Mouse (Mus musculus) left cerebral cortex, adult 2 months (tissue): Measurements from ENCODE around the gene Rpgrip1. TPM values are rescaled to one million over a fixed set of nuclear protein-coding genes. Genes with fewer than 3 reads are reported as not detected.

Source experiments
- DNase-seq, 2 experiments: peaks; one replicate each; pipeline ENCODE4 v3.0.0; 2021 to 2022; ENCODE audit warnings: low spot score in 2 of 2, mixed read lengths in 1 of 2; ENCODE audit errors: extremely low spot score in 1 of 2
- H3K27ac ChIP-seq: fragments of 200-600 bp; 2 replicates; pipeline ENCODE4 v1.8.1; 2022
- H3K4me3 ChIP-seq: fragments of 200-600 bp; 2 replicates; pipeline ENCODE4 v1.8.1; 2022
- CTCF ChIP-seq: fragments of 200-600 bp; IDR thresholded peaks from 2 replicates; pipeline ENCODE4 v1.8.1; 2022; ENCODE audit warnings: antibody characterized with exemption, mild to moderate bottlenecking, moderate library complexity
- intact Hi-C: fragments of 180-260 bp; cut with DNase I; formaldehyde crosslinking; loops from one replicate; pipeline ENCODE4 v1.15.1; 2025
- total RNA-seq, 2 experiments: library from RNA; stranded (reverse); gene quantifications; 2 replicates each; pipeline ENCODE4 v1.2.3; 2021

Gene Rpgrip1
- total RNA-seq, 2 experiments from 2014 or later, result 1.5 to 1.8 TPM

DNA sequence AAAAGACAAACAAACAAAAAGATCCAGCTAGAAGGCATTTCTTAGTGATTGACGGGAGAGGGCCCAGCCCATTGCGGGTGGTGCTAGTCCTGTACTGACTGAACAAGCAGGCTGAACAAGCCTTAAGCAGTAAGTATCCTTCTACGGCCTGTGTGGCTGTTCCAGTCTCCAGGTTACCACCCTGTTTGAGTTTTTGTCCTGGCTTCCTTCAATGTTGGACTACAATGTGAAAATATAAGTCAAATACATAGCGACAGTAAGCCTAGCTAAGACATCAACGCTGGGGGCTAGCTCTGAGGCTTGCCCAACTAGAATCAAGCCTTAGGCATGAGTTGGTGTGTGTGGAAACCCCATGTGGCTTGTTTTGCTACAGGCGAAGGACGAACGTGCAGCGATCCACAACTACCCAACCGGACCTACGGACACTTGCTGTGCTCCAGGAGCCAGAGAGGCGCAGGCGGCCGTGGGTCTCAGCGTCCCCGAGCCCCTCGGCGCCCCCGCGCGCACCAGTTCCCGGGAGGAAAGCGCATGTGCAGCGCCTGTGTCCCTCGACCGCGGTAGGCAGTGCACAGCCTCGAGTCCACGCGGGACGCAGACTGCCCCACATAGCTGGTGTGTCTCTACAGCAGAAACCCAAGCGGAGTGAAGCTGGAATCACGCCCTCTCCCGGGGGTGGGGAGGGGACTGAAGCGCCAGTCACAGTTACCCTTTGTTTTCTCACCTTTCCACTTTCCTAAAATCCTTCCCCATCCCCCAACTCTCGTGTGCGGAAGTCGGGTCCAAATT, 8.5 kb downstream of the Rpgrip1 start:
- no peak; the same call in 1 of the 2 replicates for TF ChIP-seq CTCF
- DNase-seq, result peak; percentile 23 to 37
- peak overlapping the region; percentile 58 for H3K4me3 ChIP-seq
- intact Hi-C loops, result no loop called here
- peak overlapping the region; percentile 20; the same call in 1 of the 2 replicates for H3K27ac ChIP-seq

DNA sequence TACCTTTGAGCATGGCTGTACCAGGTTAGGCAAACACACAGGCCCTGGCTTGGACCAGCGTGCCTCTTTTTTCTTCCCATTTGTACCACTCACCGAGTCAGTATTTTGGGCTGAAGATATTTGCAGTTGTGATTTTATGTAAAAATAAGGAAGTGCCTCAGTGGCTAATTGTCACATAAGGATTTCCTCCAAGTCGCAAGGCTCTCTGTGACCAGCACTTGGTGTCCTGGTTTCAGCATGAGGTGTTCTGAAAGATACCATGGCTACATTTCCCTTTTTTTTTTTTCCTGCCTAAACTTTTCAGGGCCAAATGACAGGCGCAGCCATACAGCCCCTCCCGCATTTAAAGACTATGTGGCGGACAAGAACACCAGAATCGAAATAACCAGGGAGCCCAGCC, 9.7 kb downstream of the Rpgrip1 start:
- no peak for TF ChIP-seq CTCF
- H3K27ac ChIP-seq, result no peak overlapping the region
- no peak overlapping the region for H3K4me3 ChIP-seq
- DNase-seq, result no peak
- intact Hi-C loops, result loop anchor here (10.0 kb wide), 1 partner anchor 215 kb away; no protein-coding TSS in a partner anchor

DNA sequence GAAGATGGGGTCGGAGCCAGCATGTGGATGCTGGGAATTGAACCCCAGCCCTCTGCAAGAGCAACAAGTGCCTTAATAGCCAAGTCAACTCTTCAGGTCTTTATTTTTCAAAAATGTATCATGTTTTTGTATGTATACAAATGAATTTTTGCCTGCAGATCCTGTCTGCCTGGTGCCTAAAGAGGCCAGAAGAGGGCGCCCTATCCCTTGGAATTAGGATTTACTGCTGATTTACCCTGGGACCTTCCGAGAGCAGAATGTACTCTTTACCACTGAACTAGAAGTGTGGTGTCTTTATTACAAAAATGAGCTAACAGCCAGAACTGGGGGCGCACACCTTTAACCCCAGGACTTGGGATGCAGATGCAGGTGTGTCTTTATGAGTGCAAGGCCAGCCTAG, 13.4 kb downstream of the Rpgrip1 start:
- Histone ChIP-seq H3K27ac (no peak overlapping the region), H3K4me3 (no peak overlapping the region)
- TF ChIP-seq CTCF, result peak; percentile 85
- DNase-seq, result peak; percentile 51 to 72
- intact Hi-C loops, result loop anchor here (10.0 kb wide), 1 partner anchor 211 kb away; no protein-coding TSS in a partner anchor

- intact Hi-C loops, result loop anchor here (5.0 to 10.0 kb wide), 2 partner anchors 210 to 453 kb away; no protein-coding TSS in a partner anchor
- Histone ChIP-seq H3K27ac (no peak overlapping the region), H3K4me3 (no peak overlapping the region)
- TF ChIP-seq CTCF, result no peak
- DNase-seq, result no peak
These were observed 14.1 kb downstream of the Rpgrip1 start for GRCm38 (mm10) chr14:52124636-52125035.

DNA sequence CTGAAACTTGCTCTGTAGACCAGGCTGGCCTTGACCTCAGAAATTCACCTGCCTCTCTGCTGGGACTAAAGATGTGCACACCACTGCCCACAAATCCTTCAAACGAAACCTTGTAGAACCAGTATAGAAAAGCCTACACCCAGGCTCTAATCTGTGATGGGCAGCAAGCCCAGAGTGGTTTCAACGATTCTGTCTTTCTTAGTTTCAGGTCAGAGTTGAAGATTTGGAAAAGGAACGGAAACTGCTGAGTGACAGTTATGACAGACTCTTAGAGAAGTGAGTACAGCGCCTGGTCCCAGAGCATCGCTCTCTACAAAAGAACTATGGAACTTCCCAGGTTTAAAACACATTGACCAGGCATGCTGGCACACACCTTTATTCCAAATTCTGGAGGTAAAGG, 23.1 kb downstream of the Rpgrip1 start:
- H3K4me3 ChIP-seq, result no peak overlapping the region
- no peak for DNase-seq
- no peak for TF ChIP-seq CTCF
- intact Hi-C loops, result no loop called here
- H3K27ac ChIP-seq, result no peak overlapping the region

- DNase-seq, result no peak
- intact Hi-C loops, result no loop called here
- no peak overlapping the region for H3K4me3 ChIP-seq
- H3K27ac ChIP-seq, result no peak overlapping the region
- no peak for TF ChIP-seq CTCF
These were observed 30.3 kb downstream of the Rpgrip1 start for GRCm38 (mm10) chr14:52140577-52141444.

GRCm38 (mm10) chr14:52141445-52142127, 31.1 kb downstream of the Rpgrip1 start:
- H3K27ac ChIP-seq, result no peak overlapping the region
- intact Hi-C loops, result no loop called here
- no peak for DNase-seq
- no peak overlapping the region for H3K4me3 ChIP-seq
- TF ChIP-seq CTCF, result no peak

- no peak overlapping the region for H3K4me3 ChIP-seq
- intact Hi-C loops, result no loop called here
- no peak for DNase-seq
- no peak overlapping the region for H3K27ac ChIP-seq
- TF ChIP-seq CTCF, result no peak
These were observed 33.7 kb downstream of the Rpgrip1 start for GRCm38 (mm10) chr14:52144165-52144564.

DNA sequence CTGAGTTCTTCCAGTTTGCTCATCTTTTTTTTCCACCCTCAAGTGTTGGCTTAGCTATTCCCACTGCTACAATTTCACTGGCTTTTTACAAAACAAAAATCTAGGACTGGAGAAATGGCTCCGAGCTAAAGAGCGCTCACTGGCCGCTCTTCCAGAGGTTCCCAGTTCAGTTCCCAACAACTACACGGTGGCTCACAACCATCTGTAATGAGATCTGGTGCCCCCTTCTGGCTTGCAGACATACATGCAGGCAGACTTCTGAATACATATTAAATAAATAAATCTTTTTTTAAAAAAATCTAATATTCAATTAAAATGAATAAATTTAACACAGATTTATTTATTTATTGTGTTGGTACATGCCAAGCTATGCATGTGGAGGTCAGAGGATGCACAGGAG, 36.0 kb downstream of the Rpgrip1 start:
- peak; percentile 56 for TF ChIP-seq CTCF
- DNase-seq, result no peak
- Histone ChIP-seq H3K4me3 (no peak overlapping the region), H3K27ac (no peak overlapping the region)
- intact Hi-C loops, result no loop called here

GRCm38 (mm10) chr14:52149888-52150287, 39.4 kb downstream of the Rpgrip1 start:
- Histone ChIP-seq H3K4me3 (no peak overlapping the region), H3K27ac (no peak overlapping the region)
- TF ChIP-seq CTCF, result no peak
- no peak for DNase-seq
- intact Hi-C loops, result no loop called here

DNA sequence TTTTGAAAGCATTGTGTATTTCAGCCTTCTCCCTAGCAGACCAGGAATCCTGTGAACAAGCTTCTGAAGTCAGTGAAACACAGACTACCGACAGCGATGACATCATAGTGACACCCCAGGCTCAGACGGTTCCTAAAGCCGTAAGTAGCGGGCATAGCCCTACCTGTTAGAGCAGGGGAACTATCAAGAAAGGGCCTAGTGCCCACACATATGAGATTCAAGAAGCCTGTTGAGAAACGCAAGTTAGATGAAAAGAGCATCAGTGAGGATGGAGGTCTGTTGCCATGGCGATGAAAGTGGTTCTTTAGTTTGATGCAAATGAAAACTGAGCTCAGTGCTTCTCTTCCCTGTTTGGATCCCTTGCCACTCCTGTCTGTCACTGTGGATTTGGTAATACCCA, 41.7 kb downstream of the Rpgrip1 start:
- Histone ChIP-seq H3K27ac (no peak overlapping the region), H3K4me3 (peak overlapping the region; percentile 27)
- no peak for TF ChIP-seq CTCF
- DNase-seq, result peak; percentile 26 to 29
- intact Hi-C loops, result no loop called here
